Mouse (Mus musculus) CH12F3 (cell line): Measurements from ENCODE around the gene Ids.
"Not testable (repeated sequence)": the region's sequence is repeated elsewhere in the genome, so short reads cannot be mapped to it uniquely, and the experiment has no call there.

Experiments used
- in situ Hi-C: fragments of 300-500 bp; cut with MboI; formaldehyde crosslinking; loops from 2 replicates; pipeline ENCODE4 v1.14.3; 2020; ENCODE audit warnings: low sequenced_read_pairs

The Ids gene

GRCm38 (mm10) chrX:70364661-70365613 is at the start of gene Ids:
Gene Ids (minus strand): TSS chrX:70365084.
- in situ Hi-C loops = loop anchor here (10.0 to 25.0 kb wide), 2 partner anchors 110 to 222 kb away; partner anchors contain the start of gene Tmem185a

- in situ Hi-C loops = not testable (repeated sequence)
Observed at GRCm38 (mm10) chrX:70392636-70393035, 27.8 kb upstream of the Ids start.

DNA sequence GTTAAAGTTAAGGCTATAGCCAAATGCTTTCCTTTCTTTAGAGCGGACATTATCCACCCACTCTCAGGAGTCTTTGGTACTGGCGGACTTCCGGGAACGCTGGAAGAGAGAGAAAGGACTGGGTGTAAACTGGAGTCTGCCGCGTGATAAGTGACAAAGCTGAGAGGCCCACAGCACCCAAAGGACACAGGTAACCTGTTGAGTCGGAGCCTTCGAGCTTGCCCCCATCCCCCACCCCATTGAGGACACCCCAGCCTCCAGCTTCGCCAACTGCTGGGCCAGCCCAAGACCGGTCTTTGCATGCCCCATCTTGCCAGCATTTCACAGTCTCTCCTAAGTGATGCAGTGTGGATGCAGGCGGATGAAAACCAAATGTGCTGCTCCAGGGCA is 21.1 kb upstream of the Ids start:
- in situ Hi-C loops = no loop called here

- in situ Hi-C loops = no loop called here
Observed at GRCm38 (mm10) chrX:70385276-70385961, 20.5 kb upstream of the Ids start, which contains the start of gene 1110012L19Rik. Gene 1110012L19Rik (plus strand): TSS chrX:70385877.

DNA sequence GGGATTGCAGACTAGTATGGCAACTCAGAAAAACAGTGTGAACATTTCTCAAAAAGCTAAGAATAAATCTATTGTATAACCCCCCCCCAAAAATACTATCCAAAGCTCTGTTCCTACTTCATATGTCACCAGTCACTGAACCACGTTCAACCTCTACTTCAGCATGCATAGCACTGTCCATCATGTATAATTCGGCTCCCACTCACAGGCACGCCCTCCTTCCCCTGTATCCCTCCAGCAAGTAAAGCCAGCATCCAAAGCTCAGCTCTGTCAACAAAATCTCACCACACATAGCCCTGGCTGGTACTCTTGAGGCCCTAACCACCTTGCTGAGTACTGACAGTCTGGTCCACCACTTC is 20.0 kb upstream of the Ids start:
- in situ Hi-C loops = no loop called here

- in situ Hi-C loops = loop anchor here (25.0 kb wide), 1 partner anchor 213 kb away; no protein-coding TSS in a partner anchor
Observed at GRCm38 (mm10) chrX:70374469-70375110, 9.7 kb upstream of the Ids start.

DNA sequence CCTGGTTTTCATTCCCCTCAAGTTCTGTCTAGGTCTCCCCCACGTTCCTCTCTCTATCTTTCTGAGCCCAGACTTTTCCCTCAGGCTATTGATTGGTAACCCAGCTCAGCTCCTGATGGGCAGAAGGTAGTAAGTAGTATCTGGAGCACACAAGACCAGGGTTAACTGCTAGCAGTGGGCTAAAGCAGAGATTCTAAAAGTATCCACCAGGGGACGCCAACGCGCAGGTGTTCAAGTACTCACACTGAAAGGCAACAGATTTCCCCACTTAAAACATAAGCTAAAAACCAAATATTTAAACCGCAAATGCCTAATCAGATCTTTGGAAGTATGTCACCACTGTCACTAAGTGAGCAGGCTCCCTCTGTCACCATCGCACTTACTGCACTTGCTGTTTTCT is 4.9 kb upstream of the Ids start:
- in situ Hi-C loops = loop anchor here (10.0 to 25.0 kb wide), 2 partner anchors 105 to 218 kb away; partner anchors contain the start of gene Tmem185a

DNA sequence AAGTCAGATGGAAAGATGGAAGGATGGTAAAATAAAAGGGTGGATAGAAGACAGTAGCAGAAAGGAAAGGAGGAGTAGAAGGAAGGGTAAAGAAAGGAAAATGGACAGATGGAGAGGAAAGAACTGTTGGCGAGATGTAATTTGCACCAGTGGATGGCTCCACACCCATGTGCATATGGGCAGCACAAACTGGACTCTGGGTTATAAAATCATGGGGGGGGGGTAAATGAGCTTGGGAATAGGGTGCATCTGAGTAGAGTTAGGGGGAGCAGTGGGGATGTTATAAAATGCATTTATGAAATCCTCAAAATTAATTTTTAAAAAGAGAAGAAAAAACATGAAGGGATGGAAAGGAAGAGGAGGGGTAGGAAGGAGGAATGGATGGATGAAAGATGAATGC is 682 bp downstream of the Ids start:
- in situ Hi-C loops = loop anchor here (10.0 to 25.0 kb wide), 2 partner anchors 111 to 223 kb away; partner anchors contain the start of gene Tmem185a

DNA sequence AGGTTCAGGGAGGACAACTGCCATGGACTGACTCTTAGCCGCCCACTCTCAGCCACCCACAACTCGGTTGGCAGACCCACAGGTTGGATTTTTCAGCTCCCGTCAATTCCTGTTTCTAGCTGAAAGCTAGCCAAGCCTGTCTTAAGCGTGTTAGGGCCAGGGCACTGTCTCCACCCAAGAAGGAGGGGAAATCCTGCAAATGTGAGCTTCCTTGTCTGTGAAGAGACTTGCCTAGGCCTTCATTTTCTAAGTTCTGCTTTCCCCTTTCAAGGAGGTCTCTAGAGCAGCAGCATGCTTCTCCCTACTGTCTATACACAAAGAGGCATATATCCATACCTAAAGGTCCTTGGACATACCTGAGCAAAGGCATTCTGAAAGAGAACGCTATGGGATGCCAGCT is 1.4 kb downstream of the Ids start:
- in situ Hi-C loops = loop anchor here (10.0 to 25.0 kb wide), 2 partner anchors 111 to 224 kb away; partner anchors contain the start of gene Tmem185a

DNA sequence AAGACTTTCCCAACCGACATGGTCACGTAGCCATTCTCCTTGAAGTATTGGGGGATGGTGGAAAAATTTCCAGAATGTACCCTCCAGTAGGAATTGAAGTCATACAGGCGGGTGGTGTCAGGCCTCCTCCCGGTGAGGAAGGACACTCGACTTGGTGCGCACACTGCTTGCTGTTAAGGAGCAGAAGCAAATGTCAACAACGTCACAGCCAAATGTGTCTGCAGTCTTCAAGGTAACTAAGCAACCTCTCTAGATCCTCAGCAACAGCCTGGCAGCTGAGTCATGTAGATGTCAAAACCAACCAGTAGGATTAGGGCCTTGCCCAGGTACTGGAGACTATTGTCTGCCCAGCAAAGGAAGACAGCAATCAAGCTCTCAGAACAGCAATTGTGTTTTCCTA is 1.9 kb downstream of the Ids start:
- in situ Hi-C loops = loop anchor here (10.0 to 25.0 kb wide), 2 partner anchors 112 to 224 kb away; partner anchors contain the start of gene Tmem185a

DNA sequence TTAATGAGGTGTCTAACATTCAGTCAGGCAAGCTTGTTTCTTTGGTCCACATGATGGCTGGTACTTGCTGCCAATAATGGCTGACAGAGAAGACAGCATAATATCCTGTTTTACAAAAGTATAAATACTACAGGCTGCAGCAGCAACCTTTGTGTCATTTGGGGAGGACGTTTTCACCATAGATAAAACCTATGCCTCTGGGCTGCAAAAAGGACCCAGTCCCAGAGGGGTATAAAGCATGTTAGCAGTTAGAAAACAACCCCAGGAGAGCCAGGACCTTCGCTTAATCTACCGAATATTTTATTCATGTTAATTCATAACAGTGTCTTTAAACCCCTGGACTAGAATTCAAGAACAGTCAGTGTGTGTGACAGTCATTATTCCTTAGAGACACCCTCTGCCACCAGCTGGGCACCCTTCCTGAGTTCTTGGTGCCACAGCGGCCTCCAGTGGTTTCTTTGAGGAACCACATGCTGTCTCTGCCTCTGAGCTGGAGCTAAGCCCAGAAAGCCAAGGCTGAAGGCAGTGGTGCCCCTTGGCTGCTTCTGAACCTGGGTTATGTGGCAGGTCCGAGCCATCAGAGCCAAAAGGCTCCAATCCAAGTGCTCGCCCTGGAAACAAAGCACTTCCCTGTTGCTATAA is 34.6 kb downstream of the Ids start:
- in situ Hi-C loops = no loop called here

DNA sequence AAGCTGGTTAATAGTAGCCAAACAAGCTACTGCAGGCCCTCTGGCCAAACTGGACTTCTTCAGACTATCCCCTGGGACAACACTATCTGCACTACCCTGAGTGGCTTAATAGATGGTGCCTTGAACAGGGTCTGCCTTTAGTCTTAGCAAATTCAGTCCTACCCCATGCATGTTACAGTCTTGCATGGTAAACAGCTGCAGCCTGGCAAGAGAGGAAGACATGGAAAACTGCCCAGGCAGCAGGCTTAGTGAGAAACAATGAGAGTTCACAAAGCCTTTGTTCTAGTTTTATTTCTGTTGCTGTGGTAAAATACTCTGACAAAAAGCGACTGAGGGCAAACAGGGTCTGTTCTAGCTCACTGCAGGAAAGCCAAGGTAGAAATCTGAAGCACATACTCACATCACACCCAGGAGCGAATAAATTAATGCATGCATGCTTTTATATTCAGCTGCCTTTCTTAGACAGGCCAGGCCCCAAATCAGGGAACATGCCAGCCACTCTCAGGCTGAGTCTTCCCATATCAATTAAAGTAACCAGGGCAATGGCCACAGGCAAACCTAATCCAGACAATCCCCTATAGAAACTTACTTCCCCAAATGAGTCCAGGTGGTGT is 36.2 kb downstream of the Ids start:
- in situ Hi-C loops = no loop called here

DNA sequence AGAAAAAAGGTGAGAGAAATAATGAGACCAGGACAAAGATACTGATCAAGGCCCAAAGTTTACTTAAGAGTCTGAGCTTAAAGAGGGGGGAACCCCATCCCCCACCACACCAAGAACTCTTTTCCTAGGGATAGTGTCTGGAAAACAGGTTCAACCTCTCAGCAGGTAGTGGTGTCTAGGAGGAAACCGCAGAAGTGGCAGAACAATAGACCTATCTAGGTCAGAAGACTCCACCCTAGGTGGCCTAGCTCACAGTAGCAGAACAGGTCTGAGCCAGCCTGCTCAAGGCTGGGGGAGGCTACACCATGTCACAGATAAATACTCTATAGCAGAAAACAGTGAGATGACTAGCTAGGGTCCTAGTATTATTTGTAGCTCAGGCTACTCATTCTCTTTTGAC is 37.2 kb downstream of the Ids start:
- in situ Hi-C loops = no loop called here

DNA sequence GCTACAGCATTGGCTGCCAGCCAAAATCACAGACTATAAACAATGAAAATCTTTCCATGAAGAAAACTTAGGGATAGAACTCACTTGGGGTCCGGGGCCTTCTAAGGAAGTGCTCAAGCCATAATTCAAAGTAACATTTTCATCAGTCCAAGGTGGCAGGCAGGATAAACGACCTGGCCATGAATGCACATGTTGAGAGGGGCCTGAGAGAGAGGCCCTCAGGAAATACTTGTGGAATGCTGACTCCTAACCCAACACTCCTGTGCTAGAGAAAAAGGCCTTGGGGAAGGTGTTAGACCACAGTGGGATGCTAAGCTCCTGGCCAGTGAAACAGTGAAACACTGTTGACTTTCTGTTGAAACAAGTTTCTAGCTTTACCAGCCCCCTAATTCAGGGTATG is 45.6 kb downstream of the Ids start:
- in situ Hi-C loops = no loop called here

DNA sequence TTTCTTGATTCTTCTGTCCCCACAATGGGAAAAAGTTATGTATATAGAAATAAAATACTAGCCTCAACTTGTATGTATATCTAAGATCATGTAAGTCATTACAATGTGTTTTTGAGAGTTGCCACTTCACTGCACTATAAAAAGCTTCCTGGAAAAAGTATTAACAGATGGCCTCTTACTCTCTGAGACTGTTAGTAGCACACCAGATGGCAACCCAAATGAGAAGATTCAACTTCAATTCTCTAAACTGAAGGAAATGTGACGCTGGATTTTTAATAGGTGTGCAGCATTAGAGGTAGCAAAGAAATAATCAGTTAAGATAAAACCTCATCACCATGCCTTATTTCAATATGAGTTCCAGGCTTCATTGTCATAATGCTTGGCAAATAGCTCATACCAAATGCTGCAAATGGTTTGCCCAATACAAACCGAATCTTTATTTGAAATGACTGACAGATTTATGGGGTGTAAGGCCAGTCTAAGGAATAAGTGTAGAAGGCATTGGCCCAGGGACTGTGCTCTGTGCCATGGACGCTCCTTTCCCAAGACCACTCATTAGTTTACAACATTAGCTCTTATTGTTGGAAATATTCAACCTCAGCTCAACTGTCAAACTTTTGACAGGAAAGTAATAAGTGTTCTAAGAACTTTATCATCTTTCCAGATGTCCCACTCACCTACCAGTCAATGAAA is 49.8 kb downstream of the Ids start:
- in situ Hi-C loops = no loop called here
